Mouse (Mus musculus) brain, embryonic 18.5 days (tissue): ENCODE measurements around the gene Capn2.

Experiments used
- DNase-seq: peaks from one replicate; pipeline ENCODE4 v3.0.0-alpha.2; 2012; ENCODE audit warnings: low read depth, low spot score

Capn2 gene

GRCm38 (mm10) chr1:182525601-182526000 lies 8.2 kb upstream of the Capn2 start:
- no peak for DNase-seq

- no peak for DNase-seq
Observed at GRCm38 (mm10) chr1:182523692-182524091, 6.3 kb upstream of the Capn2 start.

GRCm38 (mm10) chr1:182522961-182523360 lies 5.6 kb upstream of the Capn2 start:
- DNase-seq = no peak

GRCm38 (mm10) chr1:182520938-182521500 lies 3.6 kb upstream of the Capn2 start:
- no peak for DNase-seq

- DNase-seq = no peak
Observed at GRCm38 (mm10) chr1:182520091-182520937, 2.9 kb upstream of the Capn2 start.

GRCm38 (mm10) chr1:182519341-182519740 lies 1.9 kb upstream of the Capn2 start:
- no peak for DNase-seq

GRCm38 (mm10) chr1:182518811-182519210 lies 1.4 kb upstream of the Capn2 start:
- no peak for DNase-seq

- no peak for DNase-seq
Observed at GRCm38 (mm10) chr1:182518143-182518680, 804 bp upstream of the Capn2 start.

- DNase-seq = no peak
Observed at GRCm38 (mm10) chr1:182517677-182518011, 236 bp upstream of the Capn2 start.

- DNase-seq = no peak
Observed at GRCm38 (mm10) chr1:182514803-182515590, 2.4 kb downstream of the Capn2 start.

- no peak for DNase-seq
Observed at GRCm38 (mm10) chr1:182513714-182514113, 3.7 kb downstream of the Capn2 start.

GRCm38 (mm10) chr1:182512901-182513410 lies 4.5 kb downstream of the Capn2 start:
- DNase-seq = no peak

GRCm38 (mm10) chr1:182511778-182512177 lies 5.6 kb downstream of the Capn2 start:
- DNase-seq = no peak

- DNase-seq = no peak
Observed at GRCm38 (mm10) chr1:182511073-182511472, 6.3 kb downstream of the Capn2 start.

- DNase-seq = no peak
Observed at GRCm38 (mm10) chr1:182509110-182509797, 8.2 kb downstream of the Capn2 start.

- no peak for DNase-seq
Observed at GRCm38 (mm10) chr1:182506229-182506986, 11.0 kb downstream of the Capn2 start.

GRCm38 (mm10) chr1:182505291-182505690 lies 12.1 kb downstream of the Capn2 start:
- no peak for DNase-seq

- DNase-seq = no peak
Observed at GRCm38 (mm10) chr1:182504223-182504622, 13.2 kb downstream of the Capn2 start.

GRCm38 (mm10) chr1:182503206-182503900 lies 14.1 kb downstream of the Capn2 start:
- DNase-seq = no peak

GRCm38 (mm10) chr1:182502491-182503050 lies 14.8 kb downstream of the Capn2 start:
- DNase-seq = no peak
